Mouse (Mus musculus) G1E (cell line): ENCODE results near the gene Chmp4b. TPM values are rescaled to one million over a fixed set of nuclear protein-coding genes. Genes with fewer than 3 reads are reported as not detected.

ENCODE experiments used
- ATAC-seq: 2 replicates; pipeline ENCODE4 v1.8.0; 2016; ENCODE audit warnings: mild to moderate bottlenecking; ENCODE audit not compliant: insufficient number of reproducible peaks, poor library complexity, low FRiP score, severe bottlenecking; ENCODE audit errors: extremely low read depth
- DNase-seq: peaks from one replicate; pipeline ENCODE4 v3.0.0; 2012; ENCODE audit warnings: low spot score
- H3K27me3 ChIP-seq: 2 replicates; pipeline ENCODE4 v1.6.1; 2012; ENCODE audit warnings: mild to moderate bottlenecking, low read length, inconsistent platforms; ENCODE audit not compliant: insufficient read depth
- H3K36me3 ChIP-seq: replicated peaks from 2 replicates; pipeline ENCODE3; 2012; ENCODE audit warnings: mild to moderate bottlenecking, inconsistent platforms
- H3K4me1 ChIP-seq: 2 replicates; pipeline ENCODE4 v1.6.1; 2012; ENCODE audit warnings: low read depth, low read length, inconsistent platforms, mixed read lengths; ENCODE audit not compliant: insufficient read depth
- H3K4me3 ChIP-seq: 2 replicates; pipeline ENCODE4 v1.5.1; 2012; ENCODE audit warnings: low read depth, mild to moderate bottlenecking, inconsistent platforms, low read length, moderate library complexity, mixed read lengths
- H3K9me3 ChIP-seq: replicated peaks from 2 replicates; pipeline ENCODE4 v1.6.1; 2012; ENCODE audit warnings: inconsistent platforms
- CTCF ChIP-seq: IDR thresholded peaks from 2 replicates; pipeline ENCODE4 v1.5.1; 2012; ENCODE audit warnings: low read depth, low read length, inconsistent platforms, mixed read lengths
- GATA1 ChIP-seq: IDR thresholded peaks from 2 replicates; pipeline ENCODE4 v1.6.1; 2012; ENCODE audit warnings: borderline replicate concordance, low read length, inconsistent platforms, mixed read lengths
- GATA2 ChIP-seq: IDR thresholded peaks from 2 replicates; pipeline ENCODE4 v1.6.1; 2012; ENCODE audit warnings: low read depth, low read length, inconsistent platforms, borderline replicate concordance
- POLR2AphosphoS5 ChIP-seq: IDR thresholded peaks from 2 replicates; pipeline ENCODE4 v1.6.1; 2012; ENCODE audit warnings: low read depth, low read length, inconsistent platforms; ENCODE audit not compliant: insufficient replicate concordance
- TAL1 ChIP-seq: conservative IDR thresholded peaks from 2 replicates; pipeline ENCODE4 v1.6.1; 2012; ENCODE audit warnings: low read depth, low read length, inconsistent platforms, mixed read lengths
- polyA plus RNA-seq: library from polyadenylated mRNA; stranded (reverse); fragments of >175 nt; gene quantifications from 2 replicates; pipeline ENCODE4 v1.2.3, GENCODE M21; 2012
- total RNA-seq, 2 experiments: library from RNA; stranded (forward) in 1 of 2; stranded (reverse) in 1 of 2; fragments of 200-1000 nt in 1 of 2; fragments of >200 nt in 1 of 2; fragmentation: Nextera tagmentation in 1 of 2; gene quantifications; 2 replicates each; pipeline ENCODE4 v1.2.3; 2014 to 2017

The Chmp4b gene
- total and polyA plus RNA-seq, 3 experiments, result 57.9 to 110 (median 99.8) TPM

DNA sequence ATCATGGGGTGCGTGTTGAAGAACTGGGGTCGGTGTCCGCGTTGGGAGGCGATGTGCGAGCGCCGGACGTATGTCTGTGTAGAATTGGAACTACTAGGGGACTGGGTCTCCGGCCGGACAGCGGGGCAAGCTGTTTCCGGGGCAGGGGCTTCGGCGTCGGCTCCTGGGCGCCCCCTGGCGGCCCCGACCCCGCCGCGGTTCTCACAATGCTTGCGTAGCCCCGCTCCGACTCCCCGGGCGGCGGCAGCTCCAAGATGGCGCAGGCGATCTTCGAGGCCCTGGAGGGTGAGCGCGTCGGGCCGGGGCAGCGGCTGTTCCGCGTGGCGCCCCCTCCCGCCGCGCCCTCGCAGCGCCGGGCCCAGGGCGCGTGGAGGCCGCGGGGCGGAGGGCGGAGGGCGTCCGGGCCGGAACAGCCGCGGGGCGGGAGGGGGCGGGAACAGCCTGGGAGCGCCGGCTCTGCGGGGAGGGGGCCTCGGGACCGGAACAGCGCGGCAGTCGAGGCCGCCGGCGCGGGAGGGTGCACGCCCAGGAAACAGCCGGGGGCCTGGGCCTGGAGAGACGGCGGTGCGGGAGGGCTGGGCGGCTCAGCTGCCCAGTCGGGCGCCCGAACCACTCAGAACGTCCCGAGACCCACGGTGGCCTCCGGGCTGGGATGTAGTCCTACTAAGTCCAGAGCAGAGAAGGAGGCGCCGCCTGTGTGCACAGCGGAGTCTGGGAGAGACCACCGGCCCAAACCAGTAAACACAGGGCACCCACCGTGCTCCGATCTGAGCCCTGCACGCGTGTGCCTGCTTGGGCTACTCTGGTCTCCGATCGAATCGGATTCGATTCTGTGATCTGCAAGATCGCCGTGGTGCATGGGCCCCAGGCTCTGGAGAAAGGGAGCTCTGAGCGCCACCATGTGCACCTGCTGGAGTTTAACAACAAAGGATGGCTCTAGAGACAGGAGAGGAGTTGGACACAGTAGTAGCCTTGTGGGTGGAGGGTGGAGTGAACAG, 38.1 kb upstream of the Chmp4b start, which contains the start of the genes Zfp341 and 4930519P11Rik:
Gene Zfp341 (plus strand): TSS at position 180 of the 998 bp plus-strand sequence.
Gene 4930519P11Rik (minus strand): TSS at position 320 of the 998 bp plus-strand sequence.
- DNase-seq (peak; percentile 88), ATAC-seq (peak; percentile 66)
- H3K27me3 ChIP-seq, result 0 out of 2 replicates have a peak, but pooled peaks cover 4% of the 10 kb centered on the region
- H3K9me3 ChIP-seq, result no peaks in the 10 kb centered on the region
- peaks cover 59% of the 10 kb centered on the region for H3K4me1 ChIP-seq
- H3K4me3 ChIP-seq, result peak within 1 kb of the TSS; percentile 78
- TF ChIP-seq GATA2 (no peak), CTCF (peak; percentile 53; the same call in 1 of the 2 replicates)
- peaks cover 7% of the 10 kb centered on the region for H3K36me3 ChIP-seq

DNA sequence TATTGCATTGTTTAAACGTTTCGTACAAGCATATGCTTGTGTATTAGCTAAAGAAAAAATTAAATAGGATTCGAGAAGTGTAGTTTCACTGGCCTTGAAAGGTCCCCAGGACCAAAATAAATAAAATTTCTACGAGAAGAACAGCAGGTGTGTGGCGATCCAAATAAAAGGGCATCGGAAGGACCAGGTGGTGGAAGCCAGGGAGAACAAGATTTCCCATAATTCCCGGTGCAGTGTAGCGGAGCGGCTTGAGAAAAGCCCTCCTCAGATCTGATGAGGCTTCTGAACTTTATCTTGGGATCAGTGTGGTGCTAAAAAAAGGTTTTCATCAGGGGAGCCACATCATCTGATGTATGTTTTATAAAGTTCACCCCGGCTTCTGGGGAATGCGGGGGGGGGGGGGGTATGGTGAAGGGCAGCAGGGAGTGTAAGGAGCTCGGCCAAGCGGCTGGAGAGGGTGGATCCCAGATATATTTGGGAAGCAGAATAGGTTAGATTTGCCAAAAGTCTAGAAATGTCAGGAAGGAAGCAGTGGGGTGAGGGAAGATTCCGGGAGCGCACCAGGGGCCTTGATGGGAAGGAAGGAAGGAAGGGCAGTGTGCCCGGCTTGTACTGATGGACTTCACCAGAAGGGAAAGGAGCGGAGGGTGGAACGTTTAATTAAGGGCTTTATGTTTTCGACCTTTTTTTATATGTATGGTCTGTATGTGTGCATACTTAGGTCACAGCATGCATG, 36.5 kb upstream of the Chmp4b start:
- ATAC-seq (no peak), DNase-seq (no peak)
- H3K36me3 ChIP-seq, result peaks cover 16% of the 10 kb centered on the region
- TF ChIP-seq GATA1, result no peak
- TF ChIP-seq CTCF, result no peak
- no peak for TF ChIP-seq GATA2
- TF ChIP-seq POLR2AphosphoS5, result no peak
- no peak for TF ChIP-seq TAL1
- H3K4me3 ChIP-seq, result peak overlapping the region; percentile 23; the same call in 1 of the 2 replicates
- H3K27me3 ChIP-seq, result no peaks in the 10 kb centered on the region
- H3K9me3 ChIP-seq, result no peaks in the 10 kb centered on the region
- H3K4me1 ChIP-seq, result peaks cover 49% of the 10 kb centered on the region

DNA sequence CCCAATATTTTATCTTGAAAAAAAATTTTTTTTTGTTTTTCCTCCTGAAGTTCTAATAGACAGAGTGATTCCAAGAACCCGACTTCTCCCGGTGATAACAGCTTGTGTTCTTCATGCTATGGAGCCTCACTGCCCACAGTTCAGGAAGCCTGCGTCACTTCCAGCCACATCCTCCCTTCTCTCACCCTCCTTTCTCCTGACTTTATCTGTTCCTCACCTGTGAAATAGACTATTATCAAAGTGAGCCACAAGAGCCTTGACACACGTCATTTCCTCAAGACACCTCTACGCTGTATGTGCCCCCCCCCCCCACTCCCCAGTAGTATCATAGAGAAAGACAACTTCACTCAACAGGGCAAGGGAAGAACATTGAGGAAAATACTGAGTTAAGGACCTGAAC, 35.8 kb upstream of the Chmp4b start:
- peak; percentile 27; the same call in 1 of the 2 replicates for TF ChIP-seq TAL1
- no peak for TF ChIP-seq GATA2
- DNase-seq, result peak; percentile 53
- Histone ChIP-seq H3K27me3 (no peaks in the 10 kb centered on the region), H3K9me3 (no peaks in the 10 kb centered on the region), H3K4me1 (peaks cover 49% of the 10 kb centered on the region), H3K4me3 (no peak overlapping the region; the same call in 1 of the 2 replicates), H3K36me3 (peaks cover 23% of the 10 kb centered on the region)
- peak; percentile 51 for ATAC-seq

DNA sequence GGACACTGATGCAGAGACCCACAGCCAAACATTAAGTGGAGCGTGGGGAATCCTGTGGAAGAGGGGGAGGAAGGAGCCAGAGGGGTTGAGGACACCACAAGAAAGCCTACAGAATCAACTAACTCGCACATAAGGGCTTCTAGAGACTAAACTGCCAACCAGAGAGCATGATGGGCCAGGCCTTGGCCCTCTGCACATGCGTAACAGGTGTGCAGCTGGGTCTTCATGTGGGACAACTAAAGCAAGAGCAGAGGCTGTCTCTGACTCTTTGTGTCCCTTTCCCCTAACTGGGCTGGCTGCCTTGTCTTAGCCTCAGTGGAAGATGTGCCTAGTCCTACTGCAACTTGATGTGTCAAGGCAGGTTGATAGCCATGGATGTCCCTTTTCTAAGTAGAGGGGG, 34.4 kb upstream of the Chmp4b start:
- DNase-seq (no peak), ATAC-seq (no peak)
- Histone ChIP-seq H3K36me3 (peaks cover 28% of the 10 kb centered on the region), H3K27me3 (no peaks in the 10 kb centered on the region), H3K9me3 (no peaks in the 10 kb centered on the region), H3K4me1 (peaks cover 46% of the 10 kb centered on the region), H3K4me3 (no peak overlapping the region)
- TF ChIP-seq CTCF (no peak), TAL1 (no peak), POLR2AphosphoS5 (no peak), GATA2 (no peak), GATA1 (no peak)

DNA sequence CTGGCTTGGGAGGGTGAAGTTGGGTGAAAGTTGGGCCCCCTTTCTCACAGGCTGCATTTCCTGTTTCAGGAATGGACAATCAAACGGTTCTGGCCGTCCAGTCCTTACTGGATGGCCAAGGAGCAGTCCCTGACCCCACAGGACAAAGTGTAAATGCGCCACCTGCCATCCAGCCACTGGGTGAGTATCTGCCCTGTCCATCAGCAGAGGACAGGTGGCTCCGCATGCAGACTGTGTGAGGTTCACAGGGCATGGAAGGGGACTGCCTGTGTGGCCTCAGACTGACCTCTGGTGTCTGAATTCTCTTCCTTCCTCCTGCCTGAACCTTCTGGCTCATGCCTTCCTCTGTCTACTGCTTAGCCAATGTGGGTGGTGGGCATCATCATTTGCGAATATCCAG, 29.8 kb upstream of the Chmp4b start:
- peaks cover 4% of the 10 kb centered on the region; the same call in 1 of the 2 replicates for H3K9me3 ChIP-seq
- DNase-seq (no peak), ATAC-seq (no peak)
- no peak for TF ChIP-seq POLR2AphosphoS5
- TF ChIP-seq CTCF, result no peak
- TF ChIP-seq TAL1, result no peak
- no peak for TF ChIP-seq GATA2
- TF ChIP-seq GATA1, result no peak
- H3K36me3 ChIP-seq, result peaks cover 66% of the 10 kb centered on the region
- H3K4me1 ChIP-seq, result peaks cover 10% of the 10 kb centered on the region
- no peaks in the 10 kb centered on the region for H3K27me3 ChIP-seq
- H3K4me3 ChIP-seq, result no peak overlapping the region

DNA sequence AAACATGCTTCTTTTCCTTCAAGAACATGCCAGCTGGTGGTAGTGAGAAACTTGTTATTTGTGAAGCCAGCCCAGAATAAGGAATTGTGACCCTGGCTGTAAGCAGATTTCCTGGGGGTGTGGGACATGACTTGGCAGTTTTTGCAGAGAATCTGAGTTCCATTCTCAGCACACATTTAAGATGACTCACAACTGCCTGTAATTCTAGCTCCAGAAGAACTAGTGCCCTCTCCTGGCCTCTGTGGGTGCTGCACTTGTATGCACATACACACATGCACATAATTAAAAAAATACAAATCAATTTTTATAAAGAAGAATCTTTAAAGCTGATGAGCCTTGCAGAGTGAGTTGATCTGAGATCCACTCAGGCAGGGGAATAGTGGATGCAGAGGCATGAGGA, 27.4 kb upstream of the Chmp4b start:
- H3K9me3 ChIP-seq, result peaks cover 4% of the 10 kb centered on the region; the same call in 1 of the 2 replicates
- H3K4me3 ChIP-seq, result no peak overlapping the region
- ATAC-seq (no peak), DNase-seq (no peak)
- no peaks in the 10 kb centered on the region for H3K27me3 ChIP-seq
- peaks cover 2% of the 10 kb centered on the region for H3K4me1 ChIP-seq
- H3K36me3 ChIP-seq, result peaks cover 76% of the 10 kb centered on the region
- TF ChIP-seq POLR2AphosphoS5, result no peak
- no peak for TF ChIP-seq TAL1
- TF ChIP-seq CTCF, result no peak
- no peak for TF ChIP-seq GATA1
- TF ChIP-seq GATA2, result no peak
